Mouse (Mus musculus) testis, adult 2 months (tissue): ENCODE results near the gene Tmem141. TPM values are rescaled to one million over a fixed set of nuclear protein-coding genes. Genes with fewer than 3 reads are reported as not detected.

Experiments
- H3K27ac ChIP-seq: fragments of 200-500 bp; 2 replicates; pipeline ENCODE4 v1.5.1; 2012; ENCODE audit warnings: low read depth, low read length; ENCODE audit not compliant: control insufficient read depth, insufficient read depth
- H3K27me3 ChIP-seq: fragments of 200-500 bp; 2 replicates; pipeline ENCODE4 v1.6.1; 2012; ENCODE audit warnings: mild to moderate bottlenecking, low read length, moderate library complexity; ENCODE audit not compliant: control insufficient read depth, insufficient read depth
- H3K36me3 ChIP-seq: fragments of 200-500 bp; 2 replicates; pipeline ENCODE4 v1.6.1; 2012; ENCODE audit warnings: mild to moderate bottlenecking, low read length; ENCODE audit not compliant: control insufficient read depth, insufficient read depth
- H3K4me1 ChIP-seq: fragments of 200-500 bp; 2 replicates; pipeline ENCODE4 v1.6.1; 2012; ENCODE audit warnings: low read length; ENCODE audit not compliant: control insufficient read depth, insufficient read depth
- H3K4me3 ChIP-seq: fragments of 200-500 bp; 2 replicates; pipeline ENCODE4 v1.5.1; 2012; ENCODE audit warnings: low read depth, mild to moderate bottlenecking, low read length, moderate library complexity, mixed read lengths; ENCODE audit not compliant: control insufficient read depth
- CTCF ChIP-seq: fragments of 200-500 bp; IDR thresholded peaks from 2 replicates; pipeline ENCODE4 v1.5.1; 2012; ENCODE audit warnings: low read depth, mild to moderate bottlenecking, inconsistent platforms, low read length, moderate library complexity; ENCODE audit not compliant: control insufficient read depth, insufficient read depth, insufficient replicate concordance
- POLR2A ChIP-seq: fragments of 200-500 bp; IDR thresholded peaks from 2 replicates; pipeline ENCODE4 v1.6.1; 2012; ENCODE audit warnings: low read depth, mild to moderate bottlenecking, inconsistent platforms, low read length, moderate library complexity; ENCODE audit not compliant: control insufficient read depth
- polyA plus RNA-seq: library from polyadenylated mRNA; depleted of rRNA; stranded (reverse); fragments of >200 nt; gene quantifications from 2 replicates; pipeline ENCODE4 v1.2.3, GENCODE M21; 2012

Tmem141 gene
- polyA plus RNA-seq, 1 experiment = 24.0 TPM

GRCm38 (mm10) chr2:25587290-25587689 is 34.5 kb downstream of the Tmem141 start:
- no peaks in the 10 kb centered on the region; the same call in 1 of the 2 replicates for H3K36me3 ChIP-seq

GRCm38 (mm10) chr2:25585601-25586000 is 36.2 kb downstream of the Tmem141 start:
- Histone ChIP-seq H3K4me1 (peaks cover 6% of the 10 kb centered on the region), H3K27ac (no peak overlapping the region), H3K36me3 (no peaks in the 10 kb centered on the region; the same call in 1 of the 2 replicates), H3K4me3 (no peak overlapping the region), H3K27me3 (no peaks in the 10 kb centered on the region)
- no peak for TF ChIP-seq CTCF
- TF ChIP-seq POLR2A = no peak

More at GRCm38 (mm10) chr2:25587290-25587689, 34.5 kb downstream of the Tmem141 start:
- H3K4me1 ChIP-seq = no peaks in the 10 kb centered on the region
- TF ChIP-seq CTCF = no peak
- TF ChIP-seq POLR2A = no peak
- no peak overlapping the region for H3K27ac ChIP-seq
- no peak overlapping the region for H3K4me3 ChIP-seq
- no peaks in the 10 kb centered on the region for H3K27me3 ChIP-seq

DNA sequence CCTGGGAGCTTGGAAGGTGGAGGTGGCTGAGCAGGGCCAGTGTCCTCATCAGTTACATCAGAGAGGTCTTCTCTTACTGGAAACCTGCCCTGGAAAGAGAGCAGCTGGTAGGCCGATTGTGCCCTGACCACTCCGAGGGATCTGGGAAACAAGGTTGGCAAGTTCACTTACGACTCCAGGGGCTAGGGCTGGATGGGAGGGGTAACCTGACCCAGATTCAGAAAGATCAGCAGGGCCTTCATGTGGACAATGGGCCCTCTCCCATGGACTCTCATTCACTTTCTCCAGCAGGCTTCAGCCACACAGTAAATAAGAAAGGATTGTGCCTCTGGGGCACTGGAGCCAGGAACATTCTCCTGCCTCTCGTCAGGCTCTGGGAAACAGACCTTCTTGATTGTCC is 36.9 kb downstream of the Tmem141 start:
- H3K4me1 ChIP-seq = peaks cover 10% of the 10 kb centered on the region
- no peaks in the 10 kb centered on the region; the same call in 1 of the 2 replicates for H3K36me3 ChIP-seq
- no peak overlapping the region for H3K4me3 ChIP-seq
- no peaks in the 10 kb centered on the region for H3K27me3 ChIP-seq
- TF ChIP-seq POLR2A = no peak
- no peak for TF ChIP-seq CTCF
- H3K27ac ChIP-seq = no peak overlapping the region

GRCm38 (mm10) chr2:25584152-25584551 is 37.7 kb downstream of the Tmem141 start:
- Histone ChIP-seq H3K27ac (no peak overlapping the region), H3K4me3 (no peak overlapping the region), H3K27me3 (no peaks in the 10 kb centered on the region), H3K4me1 (peaks cover 17% of the 10 kb centered on the region), H3K36me3 (no peaks in the 10 kb centered on the region; the same call in 1 of the 2 replicates)
- TF ChIP-seq CTCF (no peak), POLR2A (no peak)

GRCm38 (mm10) chr2:25583571-25583970 is 38.2 kb downstream of the Tmem141 start:
- no peak overlapping the region for H3K4me3 ChIP-seq
- H3K4me1 ChIP-seq = peaks cover 22% of the 10 kb centered on the region
- no peak for TF ChIP-seq CTCF
- no peak for TF ChIP-seq POLR2A
- no peaks in the 10 kb centered on the region; the same call in 1 of the 2 replicates for H3K36me3 ChIP-seq
- no peaks in the 10 kb centered on the region for H3K27me3 ChIP-seq
- H3K27ac ChIP-seq = no peak overlapping the region

DNA sequence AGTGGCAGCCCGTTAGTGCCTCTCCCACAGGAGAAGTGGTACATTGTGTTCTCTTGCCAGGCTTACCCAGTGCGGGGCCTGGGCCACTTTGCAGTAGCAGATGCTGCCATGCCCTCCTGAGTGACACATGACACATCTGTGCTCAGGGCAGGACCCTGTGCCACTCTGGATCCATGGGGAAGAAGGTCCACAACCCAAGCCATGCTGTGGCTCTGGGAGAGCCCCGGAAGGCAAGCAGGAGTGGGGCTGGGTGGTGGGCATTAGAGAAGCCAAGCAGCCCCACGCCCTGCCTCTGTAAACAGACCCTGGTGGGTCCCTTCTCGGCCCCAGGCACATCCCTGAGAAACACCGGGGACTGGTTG is 38.7 kb downstream of the Tmem141 start:
- Histone ChIP-seq H3K36me3 (no peaks in the 10 kb centered on the region; the same call in 1 of the 2 replicates), H3K27ac (no peak overlapping the region), H3K4me1 (peaks cover 27% of the 10 kb centered on the region), H3K27me3 (no peaks in the 10 kb centered on the region), H3K4me3 (no peak overlapping the region)
- TF ChIP-seq CTCF = no peak
- no peak for TF ChIP-seq POLR2A

- Histone ChIP-seq H3K4me1 (peaks cover 32% of the 10 kb centered on the region), H3K4me3 (no peak overlapping the region), H3K27ac (no peak overlapping the region), H3K27me3 (no peaks in the 10 kb centered on the region), H3K36me3 (no peaks in the 10 kb centered on the region; the same call in 1 of the 2 replicates)
- TF ChIP-seq POLR2A (no peak), CTCF (no peak)
Observed at GRCm38 (mm10) chr2:25582466-25583119, 39.2 kb downstream of the Tmem141 start.

DNA sequence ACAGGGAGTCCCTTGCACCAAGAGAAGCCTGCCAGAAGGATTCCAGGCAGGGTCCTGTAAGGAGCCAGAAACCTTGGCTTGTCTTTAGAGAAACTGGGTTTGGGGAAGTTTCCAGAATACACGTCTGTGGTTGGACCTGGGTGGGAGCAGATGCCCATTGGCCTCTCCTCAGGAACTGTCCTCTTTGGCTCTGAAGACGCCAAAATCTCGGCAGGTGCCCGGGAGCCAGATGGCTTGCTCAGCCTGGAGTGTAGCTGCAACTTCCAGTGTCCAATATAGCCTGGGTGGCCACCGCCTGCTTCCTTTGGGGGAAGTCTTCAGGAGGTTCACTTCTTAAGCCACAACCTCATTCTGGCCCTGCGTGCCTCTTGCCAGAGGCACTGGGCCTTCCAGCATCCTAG is 39.9 kb downstream of the Tmem141 start:
- Histone ChIP-seq H3K4me1 (peaks cover 38% of the 10 kb centered on the region), H3K27me3 (no peaks in the 10 kb centered on the region), H3K4me3 (no peak overlapping the region), H3K36me3 (no peaks in the 10 kb centered on the region; the same call in 1 of the 2 replicates), H3K27ac (no peak overlapping the region)
- no peak for TF ChIP-seq POLR2A
- no peak for TF ChIP-seq CTCF
